Mouse (Mus musculus) heart, postnatal 0 days (tissue): ENCODE measurements around the gene Hist1h2bn. TPM values are rescaled to one million over a fixed set of nuclear protein-coding genes. Genes with fewer than 3 reads are reported as not detected.
A peak's percentile ranks its signal among the peaks of the same experiment; 100 is the strongest.
"Not testable (repeated sequence)": the region's sequence is repeated elsewhere in the genome, so short reads cannot be mapped to it uniquely, and the experiment has no call there.

ENCODE experiments used
- ATAC-seq: fragments of 200-750 bp; cut with Nextera tagmentation; 2 replicates; pipeline ENCODE4 v1.8.0; 2017; ENCODE audit warnings: low read depth, moderate number of reproducible peaks, moderate library complexity; ENCODE audit not compliant: insufficient read depth
- DNase-seq: peaks from one replicate; pipeline ENCODE4 v3.0.0-alpha.2; 2016; ENCODE audit warnings: low spot score
- H3K27ac ChIP-seq: fragments of 300-500 bp; sonication (generic); 2 replicates; pipeline ENCODE4 v1.5.1; 2014; ENCODE audit warnings: low read depth, mild to moderate bottlenecking
- H3K27me3 ChIP-seq: fragments of 300-500 bp; sonication (generic); 2 replicates; pipeline ENCODE4 v1.6.1; 2014; ENCODE audit warnings: low read length, mixed read lengths; ENCODE audit not compliant: control insufficient read depth, insufficient read depth
- H3K36me3 ChIP-seq: fragments of 300-500 bp; sonication (generic); replicated peaks from 2 replicates; pipeline ENCODE4 v1.6.1; 2014; ENCODE audit warnings: low read length, mixed read lengths; ENCODE audit not compliant: control insufficient read depth, insufficient read depth
- H3K4me1 ChIP-seq: fragments of 300-500 bp; sonication (generic); 2 replicates; pipeline ENCODE4 v1.6.1; 2014; ENCODE audit warnings: antibody characterized with exemption; ENCODE audit not compliant: control insufficient read depth, insufficient read depth
- H3K4me2 ChIP-seq: fragments of 300-500 bp; sonication (generic); 2 replicates; pipeline ENCODE4 v1.6.1; 2014; ENCODE audit warnings: low read depth, mild to moderate bottlenecking, low read length, moderate library complexity
- H3K4me3 ChIP-seq: fragments of 300-500 bp; sonication (generic); 2 replicates; pipeline ENCODE4 v1.5.1; 2014; ENCODE audit warnings: low read depth, low read length
- H3K9ac ChIP-seq: fragments of 300-500 bp; sonication (generic); replicated peaks from 2 replicates; pipeline ENCODE4 v1.6.1; 2014; ENCODE audit warnings: low read depth, low read length, mixed read lengths
- H3K9me3 ChIP-seq: fragments of 300-500 bp; sonication (generic); replicated peaks from 2 replicates; pipeline ENCODE4 v1.6.1; 2016; ENCODE audit warnings: low read length; ENCODE audit not compliant: control insufficient read depth
- CTCF ChIP-seq: IDR thresholded peaks from 2 replicates; pipeline ENCODE4 v1.5.1; 2016; ENCODE audit warnings: antibody characterized with exemption, control low read depth, low read depth
- EP300 ChIP-seq: IDR thresholded peaks from 2 replicates; pipeline ENCODE4 v1.6.1; 2016; ENCODE audit warnings: antibody characterized with exemption, low read depth
- WGBS: fragments of 180-500 bp; shearing (Covaris S2); extraction: QIAGEN DNeasy Blood & Tissue Kit; methylation state at CpG from one replicate; pipeline ENCODE4 v1.1.7; 2014; 5-methylcytosine and 5-hydroxymethylcytosine counted together
- polyA plus RNA-seq: library from polyadenylated mRNA; unstranded; fragments of >200 nt; fragmentation: Nextera tagmentation; extraction: Ambion mirVana; gene quantifications from 2 replicates; pipeline ENCODE4 v1.2.1, GENCODE M21; 2015
- total RNA-seq: library from RNA; depleted of rRNA; stranded (reverse); fragments of >200 nt; gene quantifications from 2 replicates; pipeline ENCODE4 v1.2.3, GENCODE M21; 2014; ENCODE audit warnings: low replicate concordance

Gene Hist1h2bn
- total and polyA plus RNA-seq, 2 experiments from 2014 or later, result 0.94 to 1,692 TPM

- TF ChIP-seq EP300 (no peak), CTCF (no peak)
- WGBS, result 4% methylated on average over 9 of the region's 9 CpGs
- Histone ChIP-seq H3K4me3 (peak overlapping the region; percentile 47), H3K36me3 (no peaks in the 10 kb centered on the region), H3K9me3 (no peaks in the 10 kb centered on the region), H3K9ac (peak overlapping the region; percentile 62; the same call in 1 of the 2 replicates), H3K4me2 (peak overlapping the region; percentile 68), H3K27ac (peak overlapping the region; percentile 72), H3K27me3 (no peaks in the 10 kb centered on the region), H3K4me1 (peaks cover 34% of the 10 kb centered on the region)
- DNase-seq, result no peak
- no peak for ATAC-seq
Observed at GRCm38 (mm10) chr13:21783734-21784161, 29.8 kb downstream of the Hist1h2bn start.

DNA sequence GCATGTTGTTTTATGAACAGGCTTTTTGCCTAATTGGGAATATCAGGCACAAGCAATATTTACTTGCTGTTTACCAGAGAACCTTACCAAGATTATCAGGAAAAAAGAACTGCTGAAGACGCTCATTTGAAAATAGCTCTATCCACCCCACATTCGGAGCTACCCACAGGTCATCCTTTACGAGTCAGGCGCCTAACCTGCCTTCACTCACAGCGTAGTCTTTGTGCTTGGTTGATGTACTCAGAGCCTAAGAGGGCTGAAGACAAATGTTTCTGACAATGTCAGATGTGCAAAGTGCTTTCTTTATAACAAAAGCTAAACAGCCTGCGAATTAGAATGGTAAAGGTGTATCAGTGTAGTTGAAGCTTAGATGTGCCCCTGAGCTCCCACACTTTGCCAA is 30.4 kb downstream of the Hist1h2bn start:
- Histone ChIP-seq H3K9me3 (no peaks in the 10 kb centered on the region), H3K36me3 (no peaks in the 10 kb centered on the region), H3K27me3 (no peaks in the 10 kb centered on the region), H3K4me1 (peaks cover 34% of the 10 kb centered on the region), H3K4me2 (peak overlapping the region; percentile 68; the same call in 1 of the 2 replicates), H3K4me3 (no peak overlapping the region), H3K27ac (peak overlapping the region; percentile 72), H3K9ac (0 out of 2 replicates have a peak overlapping the region, but pooled peaks have one; percentile 62)
- TF ChIP-seq CTCF (no peak), EP300 (no peak)
- 56% methylated on average over 6 of the region's 6 CpGs for WGBS
- DNase-seq (no peak), ATAC-seq (no peak)

- 11% methylated on average over 8 of the region's 8 CpGs for WGBS
- no peak for DNase-seq
- peak overlapping the region; percentile 77 for H3K27ac ChIP-seq
Observed at GRCm38 (mm10) chr13:21786189-21786898, 32.4 kb downstream of the Hist1h2bn start.

DNA sequence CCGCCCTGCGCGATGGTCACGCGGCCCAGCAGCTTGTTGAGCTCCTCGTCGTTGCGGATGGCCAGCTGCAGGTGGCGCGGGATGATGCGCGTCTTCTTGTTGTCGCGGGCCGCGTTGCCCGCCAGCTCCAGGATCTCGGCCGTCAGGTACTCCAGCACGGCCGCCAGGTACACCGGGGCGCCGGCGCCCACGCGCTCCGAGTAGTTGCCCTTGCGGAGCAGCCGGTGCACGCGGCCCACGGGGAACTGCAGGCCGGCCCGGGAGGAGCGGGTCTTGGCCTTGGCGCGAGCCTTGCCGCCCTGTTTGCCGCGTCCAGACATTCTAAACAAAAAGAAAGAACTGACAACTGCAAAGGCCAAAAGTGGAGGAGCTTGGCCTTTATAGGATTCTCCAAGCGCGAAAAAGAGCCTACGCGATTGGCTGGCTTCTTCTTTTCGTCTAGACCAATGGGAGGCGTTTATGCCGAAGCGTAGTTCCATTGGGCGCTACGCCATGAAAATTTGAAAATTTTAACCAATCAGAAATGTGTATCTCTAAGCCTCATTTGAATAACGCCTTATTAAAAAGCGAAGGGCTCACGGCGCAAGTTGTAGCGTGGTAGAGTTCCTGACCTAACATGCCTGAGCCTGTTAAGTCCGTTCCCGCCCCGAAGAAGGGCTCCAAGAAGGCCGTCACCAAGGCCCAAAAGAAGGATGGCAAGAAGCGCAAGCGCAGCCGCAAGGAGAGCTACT is 33.1 kb downstream of the Hist1h2bn start, which contains the start of the genes Hist1h2an and Hist1h2bp:
Gene Hist1h2an, minus strand, starts transcription at position 320 of the 731 bp plus-strand sequence.
Gene Hist1h2bp, plus strand, starts transcription at position 563 of the 731 bp plus-strand sequence.
- peak; percentile 98 for DNase-seq
- not testable (repeated sequence) for H3K36me3 ChIP-seq, H3K27me3 ChIP-seq, H3K9ac ChIP-seq, H3K9me3 ChIP-seq
- Histone ChIP-seq H3K4me1 (peaks cover 34% of the 10 kb centered on the region), H3K4me2 (peak within 1 kb of the TSS; percentile 50), H3K27ac (peak within 1 kb of the TSS; percentile 77), H3K4me3 (peak within 1 kb of the TSS; percentile 45)
- peak; percentile 92 for ATAC-seq
- 0% methylated on average over 34 of the region's 63 CpGs for WGBS
- TF ChIP-seq EP300, result peak; percentile 25; the same call in 1 of the 2 replicates

More at GRCm38 (mm10) chr13:21786189-21786898, 32.4 kb downstream of the Hist1h2bn start:
- Histone ChIP-seq H3K4me3 (peak overlapping the region; percentile 45), H3K4me1 (peaks cover 34% of the 10 kb centered on the region), H3K4me2 (peak overlapping the region; percentile 50), H3K27me3 (no peaks in the 10 kb centered on the region), H3K9me3 (no peaks in the 10 kb centered on the region), H3K9ac (no peak overlapping the region; the same call in 1 of the 2 replicates), H3K36me3 (no peaks in the 10 kb centered on the region)
- no peak for TF ChIP-seq EP300
- TF ChIP-seq CTCF, result no peak
- no peak for ATAC-seq

- TF ChIP-seq CTCF (no peak), EP300 (no peak)
- Histone ChIP-seq H3K4me1 (peaks cover 30% of the 10 kb centered on the region), H3K9ac (no peak overlapping the region; the same call in 1 of the 2 replicates), H3K27me3 (no peaks in the 10 kb centered on the region), H3K27ac (peak overlapping the region; percentile 77), H3K4me3 (peak overlapping the region; percentile 45; the same call in 1 of the 2 replicates), H3K36me3 (no peaks in the 10 kb centered on the region), H3K4me2 (peak overlapping the region; percentile 50), H3K9me3 (no peaks in the 10 kb centered on the region)
- no peak for DNase-seq
- peak; percentile 13; the same call in 1 of the 2 replicates for ATAC-seq
- 37% methylated on average over 14 of the region's 21 CpGs for WGBS
Observed at GRCm38 (mm10) chr13:21787760-21788593, 34.1 kb downstream of the Hist1h2bn start.
